Mouse (Mus musculus) forebrain, embryonic 14.5 days (tissue): ENCODE data around the gene Usp7. TPM values are rescaled to one million over a fixed set of nuclear protein-coding genes. Genes with fewer than 3 reads are reported as not detected.

Experiments
- ATAC-seq: fragments of 200-750 bp; cut with Nextera tagmentation; 2 replicates; pipeline ENCODE4 v1.8.0; 2017; ENCODE audit warnings: mild to moderate bottlenecking, moderate library complexity
- DNase-seq: peaks from one replicate; pipeline ENCODE4 v3.0.0-alpha.2; 2015; ENCODE audit warnings: low spot score
- H3K27ac ChIP-seq: fragments of 300-500 bp; sonication (generic); 2 replicates; pipeline ENCODE4 v1.5.1; 2014; ENCODE audit warnings: low read depth, mild to moderate bottlenecking, control low read depth, low read length, moderate library complexity
- H3K27me3 ChIP-seq: fragments of 300-500 bp; sonication (generic); replicated peaks from 2 replicates; pipeline ENCODE4 v1.6.1; 2014; ENCODE audit warnings: low read length, control low read depth, mixed read lengths; ENCODE audit not compliant: control insufficient read depth, insufficient read depth
- H3K36me3 ChIP-seq: fragments of 300-500 bp; sonication (generic); 2 replicates; pipeline ENCODE4 v1.6.1; 2014; ENCODE audit warnings: low read length, control low read depth; ENCODE audit not compliant: control insufficient read depth, insufficient read depth
- H3K4me1 ChIP-seq: fragments of 300-500 bp; sonication (generic); 2 replicates; pipeline ENCODE4 v1.6.1; 2014; ENCODE audit warnings: antibody characterized with exemption, low read length, control low read depth; ENCODE audit not compliant: control insufficient read depth, insufficient read depth
- H3K4me2 ChIP-seq: fragments of 300-500 bp; sonication (generic); 2 replicates; pipeline ENCODE4 v1.6.1; 2014; ENCODE audit warnings: mild to moderate bottlenecking, control low read depth, low read length
- H3K4me3 ChIP-seq: fragments of 300-500 bp; sonication (generic); 2 replicates; pipeline ENCODE4 v1.5.1; 2014; ENCODE audit warnings: low read depth, low read length, control low read depth
- H3K9ac ChIP-seq: fragments of 300-500 bp; sonication (generic); 2 replicates; pipeline ENCODE4 v1.6.1; 2014; ENCODE audit warnings: mild to moderate bottlenecking, low read length, control low read depth, moderate library complexity
- H3K9me3 ChIP-seq: fragments of 300-500 bp; sonication (generic); replicated peaks from 2 replicates; pipeline ENCODE4 v1.6.1; 2016; ENCODE audit warnings: low read length, control low read depth, mixed read lengths; ENCODE audit not compliant: control insufficient read depth
- WGBS: fragments of 180-500 bp; shearing (Covaris S2); extraction: QIAGEN DNeasy Blood & Tissue Kit; methylation state at CpG from one replicate; pipeline ENCODE4 v1.1.7; 2014; 5-methylcytosine and 5-hydroxymethylcytosine counted together
- polyA plus RNA-seq: library from polyadenylated mRNA; unstranded; fragments of >200 nt; fragmentation: Nextera tagmentation; extraction: Ambion mirVana; gene quantifications from 2 replicates; pipeline ENCODE4 v1.2.1, GENCODE M21; 2014

The Usp7 gene
- 42.1 and 42.7 TPM in 2 replicates for polyA plus RNA-seq

GRCm38 (mm10) chr16:8791949-8792557 is at the start of gene Usp7:
TSS of gene Usp7 (minus strand) at chr16:8792308.
- H3K27ac ChIP-seq, result no peak within 1 kb of the TSS
- 96% methylated on average over 20 of the region's 20 CpGs for WGBS
- H3K27me3 ChIP-seq, result no peaks in the 10 kb centered on the region
- no peaks in the 10 kb centered on the region for H3K9me3 ChIP-seq
- DNase-seq, result no peak
- no peak within 1 kb of the TSS for H3K4me2 ChIP-seq
- no peak for ATAC-seq
- H3K4me3 ChIP-seq, result no peak within 1 kb of the TSS
- H3K36me3 ChIP-seq, result no peaks in the 10 kb centered on the region
- H3K9ac ChIP-seq, result no peak within 1 kb of the TSS
- no peaks in the 10 kb centered on the region for H3K4me1 ChIP-seq

DNA sequence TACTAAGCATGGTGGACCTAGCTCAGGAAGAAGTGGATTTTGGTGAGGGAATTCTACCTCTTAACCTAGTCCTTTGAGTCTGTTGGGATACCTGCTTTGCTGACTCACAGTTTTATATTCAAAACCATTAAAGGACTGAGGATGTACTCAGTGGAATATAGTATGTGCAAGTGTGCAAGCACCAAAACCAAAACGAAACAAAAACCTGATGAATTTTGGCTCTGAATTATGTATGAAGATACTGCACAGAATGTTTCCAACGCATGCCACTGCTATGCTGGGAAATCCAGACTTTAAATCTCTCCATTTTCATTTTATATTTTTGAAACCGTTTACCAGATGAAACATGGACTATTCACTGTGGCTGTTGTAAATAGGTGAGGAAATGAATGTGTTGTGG is 48.4 kb upstream of the Usp7 start:
- H3K4me2 ChIP-seq, result no peak overlapping the region
- peaks cover 53% of the 10 kb centered on the region for H3K36me3 ChIP-seq
- 91% methylated on average over 3 of the region's 3 CpGs for WGBS
- ATAC-seq, result no peak
- H3K4me1 ChIP-seq, result no peaks in the 10 kb centered on the region
- H3K9ac ChIP-seq, result no peak overlapping the region
- H3K4me3 ChIP-seq, result no peak overlapping the region
- no peaks in the 10 kb centered on the region for H3K9me3 ChIP-seq
- no peak for DNase-seq
- H3K27ac ChIP-seq, result no peak overlapping the region
- H3K27me3 ChIP-seq, result no peaks in the 10 kb centered on the region

DNA sequence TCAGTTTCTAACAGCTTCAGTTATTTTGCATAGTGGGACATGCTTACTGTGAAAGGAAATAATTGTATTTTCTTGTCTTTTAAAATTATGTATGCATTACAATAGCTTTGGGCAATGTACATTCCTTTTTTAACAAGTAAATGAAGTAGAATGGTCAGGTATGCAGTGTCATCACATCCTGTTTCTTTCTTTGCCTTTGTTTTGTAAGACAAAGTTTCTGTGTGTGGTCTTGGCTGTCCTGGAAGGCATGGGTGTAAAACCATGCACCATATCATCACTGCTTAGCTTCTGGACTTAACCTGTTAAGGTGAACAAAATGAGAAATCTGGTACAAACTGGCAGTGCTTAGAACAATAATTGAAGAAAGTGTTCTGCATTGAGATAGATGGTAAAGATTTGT is 46.8 kb upstream of the Usp7 start:
- Histone ChIP-seq H3K9ac (no peak overlapping the region), H3K27ac (no peak overlapping the region), H3K4me2 (no peak overlapping the region), H3K4me3 (no peak overlapping the region), H3K36me3 (peaks cover 55% of the 10 kb centered on the region), H3K27me3 (no peaks in the 10 kb centered on the region), H3K4me1 (peaks cover 5% of the 10 kb centered on the region), H3K9me3 (no peaks in the 10 kb centered on the region)
- ATAC-seq (no peak), DNase-seq (no peak)

DNA sequence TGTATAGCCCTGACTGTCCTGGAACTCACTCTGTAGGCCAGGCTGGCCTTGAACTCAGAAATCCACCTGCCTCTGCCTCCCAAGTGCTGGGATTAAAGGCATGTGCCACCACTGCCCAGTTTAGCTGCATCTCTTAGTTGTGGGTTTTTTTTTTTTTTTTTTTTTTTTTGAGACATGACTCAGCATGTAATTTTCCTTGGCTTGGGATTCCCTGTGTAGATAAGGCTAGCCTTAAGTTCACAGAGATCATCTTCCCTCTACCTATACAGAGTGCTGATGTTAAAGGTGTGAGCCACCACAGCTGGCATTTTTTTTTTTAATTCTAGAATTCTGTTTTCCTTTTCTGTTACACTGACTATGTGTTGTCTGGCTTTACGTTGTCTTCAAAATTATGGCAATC is 45.5 kb upstream of the Usp7 start:
- 95% methylated on average over 1 of the region's 1 CpGs for WGBS
- peaks cover 15% of the 10 kb centered on the region for H3K4me1 ChIP-seq
- no peak for ATAC-seq

DNA sequence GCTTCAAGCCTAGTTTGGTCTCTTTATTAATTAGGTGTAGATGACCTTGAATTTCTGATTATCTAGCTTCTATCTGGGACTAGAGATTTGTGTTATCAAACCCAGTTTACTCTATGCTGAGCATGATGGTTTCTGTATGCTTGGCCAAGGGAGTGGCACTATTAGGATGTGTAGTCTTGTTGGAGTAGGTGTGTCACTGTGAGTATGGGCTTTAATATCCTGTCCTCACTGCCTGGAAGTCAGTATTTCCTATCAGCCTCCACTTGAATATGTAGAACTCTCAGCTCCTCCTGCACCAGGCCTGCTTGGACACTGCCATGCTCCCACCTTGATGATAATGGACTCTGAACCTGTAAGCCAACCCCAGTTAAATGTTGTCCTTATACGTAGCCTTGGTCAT is 44.8 kb upstream of the Usp7 start:
- Histone ChIP-seq H3K4me3 (no peak overlapping the region), H3K4me2 (no peak overlapping the region), H3K36me3 (peaks cover 46% of the 10 kb centered on the region), H3K27ac (no peak overlapping the region), H3K27me3 (no peaks in the 10 kb centered on the region), H3K4me1 (peaks cover 20% of the 10 kb centered on the region), H3K9ac (no peak overlapping the region), H3K9me3 (no peaks in the 10 kb centered on the region)
- no peak for ATAC-seq
- DNase-seq, result no peak
- WGBS, result 92% methylated on average over 1 of the region's 1 CpGs

More for the DNA sequence above, 45.5 kb upstream of the Usp7 start:
- no peak overlapping the region for H3K9ac ChIP-seq
- peaks cover 47% of the 10 kb centered on the region for H3K36me3 ChIP-seq
- H3K4me2 ChIP-seq, result no peak overlapping the region
- no peaks in the 10 kb centered on the region for H3K9me3 ChIP-seq
- no peak for DNase-seq
- no peak overlapping the region for H3K4me3 ChIP-seq
- no peak overlapping the region for H3K27ac ChIP-seq
- H3K27me3 ChIP-seq, result no peaks in the 10 kb centered on the region

GRCm38 (mm10) chr16:8831241-8831640 is 39.1 kb upstream of the Usp7 start:
- Histone ChIP-seq H3K4me2 (peak overlapping the region; percentile 92), H3K9ac (peak overlapping the region; percentile 99), H3K4me3 (peak overlapping the region; percentile 99), H3K4me1 (peaks cover 25% of the 10 kb centered on the region), H3K36me3 (peaks cover 24% of the 10 kb centered on the region; the same call in 1 of the 2 replicates), H3K27me3 (no peaks in the 10 kb centered on the region), H3K9me3 (no peaks in the 10 kb centered on the region), H3K27ac (peak overlapping the region; percentile 96; the same call in 1 of the 2 replicates)
- no peak for ATAC-seq
- WGBS, result 4% methylated on average over 12 of the region's 12 CpGs
- DNase-seq, result peak; percentile 20

- under 1% methylated on average over 70 of the region's 74 CpGs for whole genome bisulfite sequencing
- Histone ChIP-seq H3K27me3 (no peaks in the 10 kb centered on the region), H3K36me3 (peaks cover 23% of the 10 kb centered on the region; the same call in 1 of the 2 replicates), H3K4me3 (peak overlapping the region; percentile 99), H3K4me1 (peaks cover 25% of the 10 kb centered on the region), H3K4me2 (peak overlapping the region; percentile 92), H3K27ac (peak overlapping the region; percentile 96), H3K9me3 (no peaks in the 10 kb centered on the region), H3K9ac (peak overlapping the region; percentile 99)
- DNase-seq (peak; percentile 62), ATAC-seq (peak; percentile 22)
Observed at GRCm38 (mm10) chr16:8830431-8831211, 38.5 kb upstream of the Usp7 start.

DNA sequence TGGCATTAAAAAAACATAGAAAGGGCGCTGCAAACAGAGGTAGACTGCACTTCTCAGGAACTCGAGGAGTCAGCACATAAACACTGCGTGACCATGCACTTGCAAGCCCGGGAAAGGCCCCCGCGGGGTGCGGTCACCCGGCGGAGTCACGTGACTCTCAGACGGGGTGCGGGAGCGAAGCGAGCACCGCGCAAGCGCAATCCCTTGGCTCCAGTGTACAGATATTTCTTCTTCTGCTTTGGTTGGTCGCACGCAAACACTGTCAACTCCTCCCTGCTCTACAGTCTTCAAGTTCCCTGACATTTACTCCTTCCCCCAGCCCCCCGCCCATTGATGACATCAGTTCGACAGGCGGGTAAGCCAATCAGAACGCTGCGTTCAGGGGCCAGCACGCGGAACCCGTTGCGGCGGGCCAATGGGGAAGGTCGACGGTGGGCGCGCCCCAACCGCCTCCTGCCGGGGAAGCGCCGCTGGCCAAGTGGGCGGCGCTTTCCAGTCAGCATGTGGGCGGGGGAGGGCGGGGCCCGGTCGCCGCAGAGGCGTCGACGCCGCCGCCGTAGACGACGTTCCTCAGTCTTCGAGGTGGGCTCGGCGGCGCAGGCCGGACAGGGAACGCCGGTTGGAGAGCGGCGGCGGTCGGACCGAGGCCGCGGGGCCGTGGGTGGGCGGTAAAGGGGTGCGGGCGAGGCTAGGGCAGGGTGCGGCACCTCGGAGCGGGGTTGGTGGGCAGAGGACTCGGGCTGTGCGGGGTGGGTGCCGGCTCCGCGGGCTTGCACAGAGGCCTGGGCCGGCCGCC is 37.7 kb upstream of the Usp7 start, which contains the start of gene 1810013L24Rik:
Gene 1810013L24Rik (plus strand): TSS at position 537 of the 796 bp plus-strand sequence.
- Histone ChIP-seq H3K4me3 (peak within 1 kb of the TSS; percentile 99), H3K9me3 (no peaks in the 10 kb centered on the region), H3K27ac (peak within 1 kb of the TSS; percentile 96), H3K4me1 (peaks cover 21% of the 10 kb centered on the region), H3K9ac (peak within 1 kb of the TSS; percentile 99), H3K27me3 (no peaks in the 10 kb centered on the region), H3K4me2 (peak within 1 kb of the TSS; percentile 92), H3K36me3 (peaks cover 15% of the 10 kb centered on the region; the same call in 1 of the 2 replicates)
- DNase-seq, result peak; percentile 99
- WGBS, result under 1% methylated on average over 74 of the region's 80 CpGs
- ATAC-seq, result peak; percentile 95
